Mouse (Mus musculus): Measurements from ENCODE around the gene Tbck.

DNA sequence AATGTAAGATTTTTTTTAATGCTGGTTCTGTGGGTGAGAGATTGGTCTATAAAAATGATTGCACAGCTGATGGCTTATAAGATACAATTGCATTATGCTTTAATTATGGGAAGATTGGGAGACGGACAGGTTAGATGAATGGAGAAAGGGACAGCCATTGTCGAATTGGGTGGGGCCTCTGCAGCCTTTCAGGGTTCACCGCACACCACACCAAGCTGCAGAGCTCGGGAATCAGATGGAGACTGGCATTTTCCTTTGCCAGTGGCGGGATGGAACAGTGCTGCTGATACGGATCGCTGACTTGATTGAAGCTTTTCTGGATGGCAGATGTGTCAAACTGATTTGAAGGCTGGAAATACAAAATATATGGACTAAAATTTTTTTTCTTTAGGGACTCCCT is 88.1 kb downstream of the Tbck start:
- TF ChIP-seq CTCF (IDR thresholded peaks at IDR 0.05; ENCODE audit: low read depth, low read length) (no peak), POLR2A (IDR thresholded peaks at IDR 0.05; ENCODE audit: borderline replicate concordance, low read depth, low read length) (no peak)
